Mouse (Mus musculus) heart, adult 2 months (tissue): ENCODE data around the gene Kctd8.

Experiments
- CTCF ChIP-seq: fragments of 200-600 bp; IDR thresholded peaks from 2 replicates; pipeline ENCODE4 v1.8.1; 2022; ENCODE audit warnings: antibody characterized with exemption, mild to moderate bottlenecking, moderate library complexity
- EP300 ChIP-seq: fragments of 200-500 bp; IDR thresholded peaks from 2 replicates; pipeline ENCODE4 v1.6.1; 2011; ENCODE audit warnings: low read depth, low read length, control low read depth; ENCODE audit not compliant: insufficient read depth
- POLR2A ChIP-seq: fragments of 200-500 bp; IDR thresholded peaks from 2 replicates; pipeline ENCODE4 v1.6.1; 2011; ENCODE audit warnings: mild to moderate bottlenecking, low read depth, low read length, control low read depth; ENCODE audit not compliant: insufficient read depth

- no peak for TF ChIP-seq CTCF
- no peak for TF ChIP-seq POLR2A
- no peak for TF ChIP-seq EP300
These were observed 195.7 kb downstream of the Kctd8 start for GRCm38 (mm10) chr5:69145827-69146226.
